Mouse (Mus musculus) gastrocnemius, adult 18-20 months (tissue): ENCODE results near the gene Hsd17b2. TPM values are rescaled to one million over a fixed set of nuclear protein-coding genes. Genes with fewer than 3 reads are reported as not detected.

Experiments used
- DNase-seq: peaks from one replicate; pipeline ENCODE4 v3.0.0; 2021; ENCODE audit warnings: low spot score
- total RNA-seq, 2 experiments: library from RNA; stranded (reverse); gene quantifications; 2 replicates each; pipeline ENCODE4 v1.2.3; 2021

Gene Hsd17b2
- total RNA-seq, 2 experiments from 2014 or later: not detected

GRCm38 (mm10) chr8:117772126-117772525, 70.4 kb downstream of the Hsd17b2 start:
- peak; percentile 26 for DNase-seq

GRCm38 (mm10) chr8:117772597-117772996, 70.9 kb downstream of the Hsd17b2 start:
- DNase-seq: no peak

- no peak for DNase-seq
Measured at GRCm38 (mm10) chr8:117775626-117776025, 73.9 kb downstream of the Hsd17b2 start.

- DNase-seq: no peak
Measured at GRCm38 (mm10) chr8:117776075-117776474, 74.4 kb downstream of the Hsd17b2 start.

GRCm38 (mm10) chr8:117778531-117779322, 77.0 kb downstream of the Hsd17b2 start:
- peak; percentile 22 for DNase-seq

GRCm38 (mm10) chr8:117779344-117779743, 77.6 kb downstream of the Hsd17b2 start:
- DNase-seq: no peak

GRCm38 (mm10) chr8:117781375-117782129, 79.8 kb downstream of the Hsd17b2 start:
- no peak for DNase-seq

GRCm38 (mm10) chr8:117783021-117783420, 81.3 kb downstream of the Hsd17b2 start:
- DNase-seq: no peak

GRCm38 (mm10) chr8:117786428-117786827, 84.7 kb downstream of the Hsd17b2 start:
- DNase-seq: no peak

GRCm38 (mm10) chr8:117792616-117793144, 91.0 kb downstream of the Hsd17b2 start:
- DNase-seq: no peak

- no peak for DNase-seq
Measured at GRCm38 (mm10) chr8:117794581-117794980, 92.9 kb downstream of the Hsd17b2 start.

GRCm38 (mm10) chr8:117796464-117796863, 94.8 kb downstream of the Hsd17b2 start:
- DNase-seq: no peak

GRCm38 (mm10) chr8:117798066-117798465, 96.4 kb downstream of the Hsd17b2 start:
- no peak for DNase-seq

- DNase-seq: peak; percentile 95
Measured at GRCm38 (mm10) chr8:117801443-117802298, 100.0 kb downstream of the Hsd17b2 start, which contains the start of gene Mphosph6. Mphosph6 (minus strand) TSS chr8:117801943.

- no peak for DNase-seq
Measured at GRCm38 (mm10) chr8:117802299-117802689, 100.6 kb downstream of the Hsd17b2 start.

GRCm38 (mm10) chr8:117805419-117805818, 103.7 kb downstream of the Hsd17b2 start:
- no peak for DNase-seq

Other genes starting within 250 kb of the Hsd17b2 start
- under 1 TPM; 0.53 to 0.93 TPM for gene Plcg2, start 203.6 kb upstream of the Hsd17b2 start, total RNA-seq
- gene Sdr42e1, start 28.2 kb upstream of the Hsd17b2 start, total RNA-seq: under 1 TPM; 0.25 to 0.40 TPM
- 1 to 10 TPM; 4.2 to 5.4 TPM for gene Mphosph6, start 100.0 kb downstream of the Hsd17b2 start, total RNA-seq